Mouse (Mus musculus) hematopoietic stem cell, adult 5-6 weeks (primary cell): ENCODE measurements around the gene 3110040N11Rik. TPM values are rescaled to one million over a fixed set of nuclear protein-coding genes. Genes with fewer than 3 reads are reported as not detected.

Source experiments
- ATAC-seq, 2 experiments: fragments of 125-278 bp in 1 of 2; replicated peaks in 1 of 2; 2 replicates each; pipeline ENCODE4 v1.8.0; 2016 to 2017; ENCODE audit warnings: inconsistent platforms in 2 of 2, mild to moderate bottlenecking in 2 of 2, moderate number of reproducible peaks in 2 of 2, low read depth in 1 of 2, moderate TSS enrichment in 1 of 2; ENCODE audit not compliant: low FRiP score in 2 of 2, poor library complexity in 2 of 2, severe bottlenecking in 2 of 2, insufficient read depth in 1 of 2, low TSS enrichment in 1 of 2
- total RNA-seq: library from RNA; stranded (forward); fragments of 172-1452, 232-1000 nt; gene quantifications from 2 replicates; pipeline ENCODE4 v1.2.3, GENCODE M21; 2017

Gene 3110040N11Rik
- total RNA-seq, 1 experiment from 2014 or later, result 79.8 TPM

DNA sequence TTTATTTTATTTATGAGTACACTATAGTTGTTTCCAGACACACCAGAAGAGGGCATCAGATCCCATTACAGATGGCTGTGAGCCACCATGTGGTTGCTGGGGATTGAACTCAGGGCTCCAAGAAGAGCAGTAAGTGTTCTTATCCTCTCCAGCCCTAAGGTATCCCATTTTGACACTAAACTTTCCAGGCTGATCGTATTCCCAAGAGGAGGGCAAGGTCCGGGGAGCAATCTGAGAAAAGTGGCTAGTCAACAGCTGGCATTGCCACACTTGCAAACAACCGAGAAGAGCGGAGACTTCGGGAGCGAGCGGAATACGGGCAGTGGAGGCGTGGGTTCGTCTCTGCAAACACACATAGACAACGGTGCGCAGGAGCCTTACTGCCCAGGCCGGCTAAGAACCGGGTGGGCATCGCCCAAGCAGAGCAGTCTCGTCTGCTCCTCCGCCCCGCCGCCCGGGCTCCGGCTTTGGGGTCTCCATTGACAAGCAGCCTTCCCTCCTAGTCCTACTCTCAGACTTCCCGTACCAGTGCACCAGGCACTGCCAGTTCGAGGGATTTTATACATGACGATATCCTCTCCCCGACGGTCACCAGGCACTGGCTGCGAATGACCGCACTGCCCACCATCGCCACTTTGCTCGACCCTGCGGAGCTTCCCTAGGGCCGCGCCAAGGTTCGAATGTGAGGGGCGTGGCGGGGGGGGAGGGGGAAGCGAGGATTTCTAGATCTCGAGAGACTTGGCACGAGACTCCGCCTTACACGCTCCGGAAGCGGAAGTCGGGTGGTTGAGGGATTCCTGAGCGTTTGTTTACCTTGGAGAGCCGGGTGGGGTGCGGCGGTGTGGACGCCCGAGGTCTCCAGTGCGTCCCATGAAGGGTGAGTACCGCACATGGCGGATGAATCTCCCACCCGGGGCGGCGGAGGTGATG lies 26.8 kb downstream of the 3110040N11Rik start, which contains the start of gene Ramac:
TSS of gene Ramac (plus strand) at position 746 of the 930 bp plus-strand sequence.
- peak; percentile 94 to 96 for ATAC-seq

DNA sequence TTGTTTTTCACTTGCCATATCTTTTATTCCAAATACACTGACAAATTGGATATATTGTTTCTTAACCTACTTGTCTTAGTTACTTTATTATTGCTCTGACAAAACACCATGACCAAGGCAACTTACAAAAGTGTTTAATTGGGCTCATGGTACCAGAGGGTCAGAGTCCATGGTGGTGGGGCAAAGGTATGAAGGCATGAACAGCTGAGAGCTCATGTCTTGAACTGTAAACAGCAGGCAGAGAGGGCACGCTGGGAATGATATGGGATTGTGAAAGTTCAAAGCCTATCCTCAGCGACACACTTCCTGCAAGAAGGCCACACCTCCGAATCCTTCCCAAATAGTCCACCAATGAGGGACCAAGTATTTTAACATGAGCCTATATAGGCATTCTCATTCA lies 41.3 kb downstream of the 3110040N11Rik start:
- ATAC-seq, result no peak

DNA sequence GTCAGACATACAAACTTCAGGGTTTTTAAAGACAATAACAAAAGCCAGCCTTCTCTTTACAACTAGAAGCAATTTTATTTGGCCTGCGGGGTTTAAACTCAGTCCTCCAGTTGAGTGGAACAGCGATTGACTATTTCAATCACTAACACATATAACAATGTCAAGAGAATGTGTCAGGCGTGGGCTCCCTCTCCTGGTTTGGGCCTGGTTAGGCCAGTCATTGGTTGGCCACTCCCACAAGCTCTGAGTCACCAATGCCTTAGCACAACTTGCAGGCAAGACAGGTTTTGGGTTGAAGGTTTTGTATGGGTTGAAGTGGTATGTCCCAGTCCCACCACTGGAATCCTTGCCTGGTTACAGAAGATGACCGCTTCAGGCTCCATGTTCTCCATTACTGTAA lies 45.1 kb downstream of the 3110040N11Rik start:
- ATAC-seq, result peak; percentile 65 to 66

DNA sequence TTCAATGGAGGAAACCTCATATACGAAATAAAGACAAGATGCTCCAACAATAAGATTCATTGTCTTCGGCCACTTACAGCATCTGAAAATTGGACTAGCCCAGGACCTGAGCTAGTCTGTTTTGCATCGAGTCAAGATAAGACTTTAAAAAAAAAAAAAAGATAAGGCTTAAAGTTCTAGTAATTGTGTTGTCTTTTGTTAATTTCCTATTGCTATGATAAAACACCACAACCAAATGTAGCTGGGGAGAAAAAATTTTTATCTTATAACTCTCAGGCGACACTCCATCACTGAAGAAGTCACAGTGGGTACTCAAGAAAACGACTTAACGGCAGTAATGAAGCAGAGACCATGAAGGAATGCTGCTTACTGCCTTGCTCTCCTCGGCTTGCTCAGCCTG lies 49.3 kb downstream of the 3110040N11Rik start:
- ATAC-seq, result no peak

DNA sequence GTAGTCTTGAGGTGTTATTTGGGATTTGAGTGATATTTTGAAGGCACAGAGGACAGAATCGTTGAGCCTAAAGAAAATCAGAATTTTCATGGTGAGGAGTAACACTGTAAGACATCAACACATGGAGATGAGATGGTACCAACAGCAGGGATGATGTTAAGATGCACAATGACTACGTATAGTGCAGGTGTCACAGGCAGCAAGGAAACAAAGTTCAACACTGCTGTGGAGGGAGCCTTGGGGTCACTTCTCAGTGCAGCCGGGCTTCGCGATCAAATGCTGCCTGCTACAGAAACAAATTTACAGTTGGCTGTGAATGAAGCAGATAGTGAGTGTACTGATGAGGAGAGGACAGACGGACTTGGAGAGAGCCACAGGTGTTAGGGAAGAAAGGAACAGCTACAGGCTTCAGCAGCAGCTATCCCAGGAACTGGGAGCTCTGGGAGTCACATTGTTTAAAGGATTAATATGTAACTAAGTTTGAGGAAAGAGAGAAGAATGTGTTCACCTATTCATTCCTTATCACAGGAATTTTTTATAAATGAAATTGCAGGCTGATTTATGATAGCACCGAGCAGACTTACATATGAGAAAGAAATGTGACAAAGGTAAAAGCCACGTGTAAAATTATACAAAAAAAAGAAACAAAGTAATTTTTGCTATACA lies 50.4 kb downstream of the 3110040N11Rik start:
- no peak for ATAC-seq

DNA sequence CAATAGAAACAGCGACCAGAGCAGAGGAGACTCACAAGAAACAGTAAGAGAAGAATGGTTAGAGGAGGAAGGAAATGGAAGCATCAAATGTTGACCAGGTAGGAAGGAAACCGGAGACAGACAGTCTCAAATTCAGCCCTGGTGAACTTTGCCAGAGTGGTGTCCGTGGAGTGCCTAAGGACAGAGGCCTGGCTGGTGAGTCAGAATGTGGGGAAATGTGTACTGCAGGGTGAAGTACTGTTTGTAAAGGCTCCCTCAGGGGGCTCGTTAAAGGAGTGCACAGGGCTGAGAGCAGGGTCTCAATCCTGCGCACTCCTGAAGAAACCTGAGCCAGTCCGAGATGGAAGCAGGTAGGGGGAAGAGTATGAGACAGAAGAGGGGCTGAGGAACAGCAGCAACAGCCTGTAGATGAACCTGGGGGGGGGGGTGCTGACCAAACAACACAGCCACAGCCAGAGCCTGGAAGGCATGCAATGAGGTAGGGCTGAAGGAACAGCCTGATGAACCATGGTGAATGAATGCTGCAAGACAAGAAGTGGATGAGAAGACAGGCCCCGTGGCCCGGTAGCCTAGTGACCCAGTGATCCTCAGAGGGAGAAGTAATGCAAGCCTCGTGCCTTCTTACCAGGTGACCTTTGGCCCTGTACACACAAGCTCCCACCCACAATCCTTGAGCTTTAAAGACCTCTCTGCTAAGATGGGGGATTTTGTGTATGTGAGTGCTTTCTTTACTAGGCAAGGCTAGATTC lies 53.8 kb downstream of the 3110040N11Rik start:
- ATAC-seq, result no peak

DNA sequence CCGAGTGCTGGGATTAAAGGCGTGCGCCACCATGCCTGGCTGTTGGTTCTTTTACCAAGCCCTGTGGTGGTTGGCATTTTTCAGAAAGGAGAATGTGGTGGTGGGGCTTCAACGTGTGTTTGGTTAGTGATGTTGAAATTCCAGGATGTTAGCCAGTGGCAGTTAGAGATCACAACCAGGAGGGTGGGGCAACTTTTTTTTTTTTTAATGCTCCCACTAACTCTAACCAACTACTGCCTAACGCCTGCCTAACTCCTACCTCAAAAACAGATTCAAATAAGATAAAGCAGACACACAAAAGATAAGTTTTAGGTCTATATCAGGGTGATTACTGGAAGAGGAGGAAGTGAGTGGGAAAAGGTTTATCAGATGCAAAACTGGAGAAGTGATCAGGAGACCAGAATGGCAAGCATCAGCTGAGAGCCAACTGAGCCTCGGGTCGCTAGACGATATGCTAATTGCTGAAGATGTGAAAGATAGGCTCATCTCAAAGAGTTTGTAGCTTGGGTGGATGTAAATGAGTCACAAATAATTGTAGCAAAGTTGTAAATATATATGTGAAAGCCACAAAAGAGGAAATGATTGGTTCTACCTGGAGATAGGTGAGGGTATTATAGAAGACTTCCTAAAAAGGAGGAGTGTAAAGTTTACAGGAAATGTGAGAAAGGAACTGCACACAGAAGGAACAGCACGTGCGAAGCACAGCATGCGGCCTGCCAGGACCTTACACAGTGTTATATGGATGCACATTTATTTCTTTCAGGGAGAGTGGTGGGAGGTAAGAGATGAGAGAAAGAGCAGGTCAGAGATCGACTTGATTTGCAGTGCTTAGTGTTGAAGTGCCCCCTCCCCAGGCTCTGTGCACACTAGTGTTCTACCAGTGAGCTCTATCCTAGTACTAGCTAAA lies 56.8 kb downstream of the 3110040N11Rik start:
- ATAC-seq, result no peak

Other genes starting within 250 kb of the 3110040N11Rik start
- 1.2 and 1.6 TPM in 2 replicates for gene Fsd2, start 222.5 kb downstream of the 3110040N11Rik start, total RNA-seq
- gene Whamm, start 218.2 kb downstream of the 3110040N11Rik start, total RNA-seq, result 25.1 and 26.7 TPM in 2 replicates
- 0.45 and 1.1 TPM in 2 replicates for gene Homer2, start 82.0 kb downstream of the 3110040N11Rik start, total RNA-seq
- gene Ramac, start 26.6 kb downstream of the 3110040N11Rik start, total RNA-seq, result 70.3 and 92.4 TPM in 2 replicates
- gene Btbd1, start 40.0 kb upstream of the 3110040N11Rik start, total RNA-seq, result 90.9 and 142 TPM in 2 replicates
- not detected in 2 replicates for gene Gm10160, start 66.3 kb upstream of the 3110040N11Rik start, total RNA-seq
- 109 and 119 TPM in 2 replicates for gene Tm6sf1, start 69.5 kb upstream of the 3110040N11Rik start, total RNA-seq
- 27.3 and 37.4 TPM in 2 replicates for gene Hdgfl3, start 145.0 kb upstream of the 3110040N11Rik start, total RNA-seq
- not detected in 2 replicates for gene Bnc1, start 202.8 kb upstream of the 3110040N11Rik start, total RNA-seq